Mouse (Mus musculus) cerebellum, adult (tissue): ENCODE measurements around the gene Gm3636.
"Not testable (repeated sequence)": the region's sequence is repeated elsewhere in the genome, so short reads cannot be mapped to it uniquely, and the experiment has no call there.

Experiments used
- ATAC-seq: cut with Nextera tagmentation; 2 replicates; pipeline ENCODE4 v1.9.2; 2017; ENCODE audit warnings: mild to moderate bottlenecking, moderate library complexity, mixed read lengths; ENCODE audit not compliant: insufficient number of reproducible peaks, low FRiP score, low TSS enrichment

Gene Gm3636

GRCm38 (mm10) chr14:6742232-6742631 lies at the start of gene Gm3636:
Gene Gm3636 (minus strand): TSS chr14:6742332.
- not testable (repeated sequence) for ATAC-seq

- not testable (repeated sequence) for ATAC-seq
These were observed 32.2 kb upstream of the Gm3636 start, which contains the start of gene Gm8362 for GRCm38 (mm10) chr14:6774311-6774710. Gene Gm8362 (minus strand): TSS chr14:6774411.

- ATAC-seq, result not testable (repeated sequence)
These were observed 15.1 kb upstream of the Gm3636 start for GRCm38 (mm10) chr14:6757231-6757536.

- not testable (repeated sequence) for ATAC-seq
These were observed 14.5 kb upstream of the Gm3636 start for GRCm38 (mm10) chr14:6756384-6757230.

- not testable (repeated sequence) for ATAC-seq
These were observed 22.0 kb downstream of the Gm3636 start, which contains the start of gene Gm8050 for GRCm38 (mm10) chr14:6720151-6720550. Gene Gm8050 (minus strand): TSS chr14:6720251.
